Mouse (Mus musculus) liver, embryonic 13.5 days (tissue): ENCODE measurements around the gene Ssh2. TPM values are rescaled to one million over a fixed set of nuclear protein-coding genes. Genes with fewer than 3 reads are reported as not detected.

Experiments
- ATAC-seq: fragments of 200-750 bp; cut with Nextera tagmentation; 2 replicates; pipeline ENCODE4 v1.8.0; 2017; ENCODE audit warnings: low read depth, mild to moderate bottlenecking, moderate number of reproducible peaks, moderate library complexity
- DNase-seq: peaks from one replicate; pipeline ENCODE4 v3.0.0; 2022
- H3K27ac ChIP-seq: fragments of 300-500 bp; sonication (generic); 2 replicates; pipeline ENCODE4 v1.5.1; 2015; ENCODE audit warnings: moderate library complexity, mild to moderate bottlenecking, inconsistent platforms
- H3K27me3 ChIP-seq: fragments of 300-500 bp; sonication (generic); 2 replicates; pipeline ENCODE4 v1.6.1; 2015; ENCODE audit warnings: mild to moderate bottlenecking, inconsistent platforms
- H3K36me3 ChIP-seq: fragments of 300-500 bp; sonication (generic); 2 replicates; pipeline ENCODE4 v1.6.1; 2015; ENCODE audit warnings: mild to moderate bottlenecking, inconsistent platforms
- H3K4me1 ChIP-seq: fragments of 300-500 bp; sonication (generic); replicated peaks from 2 replicates; pipeline ENCODE4 v1.6.1; 2015; ENCODE audit warnings: inconsistent platforms
- H3K4me2 ChIP-seq: fragments of 300-500 bp; sonication (generic); 2 replicates; pipeline ENCODE4 v1.6.1; 2015; ENCODE audit warnings: inconsistent platforms, mild to moderate bottlenecking, moderate library complexity
- H3K4me3 ChIP-seq: fragments of 300-500 bp; sonication (generic); replicated peaks from 2 replicates; pipeline ENCODE4 v1.5.1; 2015; ENCODE audit warnings: mild to moderate bottlenecking, inconsistent platforms
- H3K9ac ChIP-seq: fragments of 300-500 bp; sonication (generic); 2 replicates; pipeline ENCODE4 v1.6.1; 2015; ENCODE audit warnings: mild to moderate bottlenecking, inconsistent platforms
- H3K9me3 ChIP-seq: fragments of 300-500 bp; sonication (generic); replicated peaks from 2 replicates; pipeline ENCODE4 v1.6.1; 2016; ENCODE audit warnings: inconsistent platforms
- WGBS: fragments of 180-500 bp; shearing (Covaris S2); methylation state at CpG from one replicate; pipeline ENCODE4 v1.1.7; 2015; ENCODE audit not compliant: insufficient replicate concordance; 5-methylcytosine and 5-hydroxymethylcytosine counted together
- polyA plus RNA-seq: library from polyadenylated mRNA; unstranded; fragments of >200 nt; fragmentation: Nextera tagmentation; extraction: Ambion mirVana; gene quantifications from 2 replicates; pipeline ENCODE4 v1.2.1, GENCODE M21; 2015

Ssh2 gene
- 3.5 and 4.6 TPM in 2 replicates for polyA plus RNA-seq

GRCm38 (mm10) chr11:77215951-77216760, at the start of gene Ssh2:
Gene Ssh2, plus strand, starts transcription at chr11:77216287.
- Histone ChIP-seq H3K27me3 (no peaks in the 10 kb centered on the region), H3K4me1 (peaks cover 30% of the 10 kb centered on the region), H3K4me3 (peak within 1 kb of the TSS; percentile 86), H3K9ac (peak within 1 kb of the TSS; percentile 94), H3K36me3 (no peaks in the 10 kb centered on the region), H3K27ac (peak within 1 kb of the TSS; percentile 93), H3K4me2 (peak within 1 kb of the TSS; percentile 96), H3K9me3 (no peaks in the 10 kb centered on the region)
- DNase-seq (peak; percentile 75), ATAC-seq (peak; percentile 89)
- under 1% methylated on average over 68 of the region's 82 CpGs for WGBS

DNA sequence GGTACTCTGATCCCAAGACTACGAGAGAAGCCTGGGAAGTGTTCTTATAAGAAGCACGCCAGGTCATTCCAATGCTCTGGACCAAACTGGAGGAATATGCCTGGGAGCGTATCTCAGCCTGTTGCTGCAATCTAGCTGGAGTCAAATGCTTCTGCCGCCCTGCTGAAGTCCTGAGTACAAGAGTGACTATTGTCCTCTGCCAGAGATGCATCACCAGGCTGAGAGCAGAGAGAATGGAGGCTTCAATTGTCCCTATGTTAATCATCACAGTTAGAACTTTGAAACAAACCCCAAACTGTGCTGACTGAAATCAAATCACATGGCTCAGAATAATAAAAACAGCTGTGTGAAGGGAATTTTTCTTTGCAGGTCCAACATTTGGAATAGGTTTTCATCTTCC, 42.4 kb upstream of the Ssh2 start:
- Histone ChIP-seq H3K4me1 (no peaks in the 10 kb centered on the region), H3K9me3 (no peaks in the 10 kb centered on the region), H3K4me2 (no peak overlapping the region), H3K4me3 (no peak overlapping the region), H3K9ac (no peak overlapping the region), H3K27ac (no peak overlapping the region), H3K27me3 (no peaks in the 10 kb centered on the region), H3K36me3 (no peaks in the 10 kb centered on the region)
- no peak for ATAC-seq
- 60% methylated on average over 4 of the region's 4 CpGs for WGBS
- no peak for DNase-seq

GRCm38 (mm10) chr11:77174531-77174930, 41.6 kb upstream of the Ssh2 start:
- Histone ChIP-seq H3K4me2 (no peak overlapping the region), H3K4me3 (no peak overlapping the region), H3K4me1 (no peaks in the 10 kb centered on the region), H3K27ac (no peak overlapping the region), H3K27me3 (no peaks in the 10 kb centered on the region), H3K36me3 (no peaks in the 10 kb centered on the region), H3K9ac (no peak overlapping the region), H3K9me3 (no peaks in the 10 kb centered on the region)
- ATAC-seq (no peak), DNase-seq (no peak)
- WGBS, result 70% methylated on average over 7 of the region's 7 CpGs

- H3K4me2 ChIP-seq, result no peak overlapping the region
- no peaks in the 10 kb centered on the region for H3K9me3 ChIP-seq
- no peaks in the 10 kb centered on the region for H3K27me3 ChIP-seq
- H3K9ac ChIP-seq, result no peak overlapping the region
- DNase-seq (no peak), ATAC-seq (no peak)
- H3K4me3 ChIP-seq, result no peak overlapping the region
- 65% methylated on average over 3 of the region's 3 CpGs for WGBS
- H3K36me3 ChIP-seq, result no peaks in the 10 kb centered on the region
- no peak overlapping the region for H3K27ac ChIP-seq
- no peaks in the 10 kb centered on the region for H3K4me1 ChIP-seq
Measured at GRCm38 (mm10) chr11:77179771-77180170, 36.3 kb upstream of the Ssh2 start.

- Histone ChIP-seq H3K27me3 (no peaks in the 10 kb centered on the region), H3K27ac (no peak overlapping the region), H3K4me2 (no peak overlapping the region), H3K4me1 (no peaks in the 10 kb centered on the region), H3K9me3 (no peaks in the 10 kb centered on the region), H3K4me3 (no peak overlapping the region), H3K36me3 (no peaks in the 10 kb centered on the region), H3K9ac (no peak overlapping the region)
- DNase-seq (no peak), ATAC-seq (no peak)
- WGBS, result 50% methylated on average over 4 of the region's 4 CpGs
Measured at GRCm38 (mm10) chr11:77180886-77181285, 35.2 kb upstream of the Ssh2 start.

- Histone ChIP-seq H3K9me3 (no peaks in the 10 kb centered on the region), H3K36me3 (no peaks in the 10 kb centered on the region), H3K4me3 (no peak overlapping the region), H3K9ac (no peak overlapping the region), H3K27me3 (no peaks in the 10 kb centered on the region), H3K4me2 (no peak overlapping the region), H3K27ac (no peak overlapping the region), H3K4me1 (no peaks in the 10 kb centered on the region)
- no peak for DNase-seq
- ATAC-seq, result no peak
- 50% methylated on average over 5 of the region's 5 CpGs for WGBS
Measured at GRCm38 (mm10) chr11:77181528-77181927, 34.6 kb upstream of the Ssh2 start.

- no peak overlapping the region for H3K4me2 ChIP-seq
- H3K9ac ChIP-seq, result no peak overlapping the region
- no peaks in the 10 kb centered on the region for H3K9me3 ChIP-seq
- no peak overlapping the region for H3K4me3 ChIP-seq
- H3K4me1 ChIP-seq, result no peaks in the 10 kb centered on the region
- ATAC-seq (no peak), DNase-seq (no peak)
- H3K27ac ChIP-seq, result no peak overlapping the region
- no peaks in the 10 kb centered on the region for H3K36me3 ChIP-seq
- 69% methylated on average over 2 of the region's 2 CpGs for WGBS
- H3K27me3 ChIP-seq, result no peaks in the 10 kb centered on the region
Measured at GRCm38 (mm10) chr11:77182041-77182440, 34.0 kb upstream of the Ssh2 start.

- Histone ChIP-seq H3K9me3 (no peaks in the 10 kb centered on the region), H3K4me1 (no peaks in the 10 kb centered on the region), H3K27ac (no peak overlapping the region), H3K4me2 (no peak overlapping the region), H3K4me3 (no peak overlapping the region), H3K27me3 (no peaks in the 10 kb centered on the region), H3K36me3 (no peaks in the 10 kb centered on the region), H3K9ac (no peak overlapping the region)
- ATAC-seq (no peak), DNase-seq (no peak)
- WGBS, result 52% methylated on average over 2 of the region's 2 CpGs
Measured at GRCm38 (mm10) chr11:77182616-77183015, 33.5 kb upstream of the Ssh2 start.

DNA sequence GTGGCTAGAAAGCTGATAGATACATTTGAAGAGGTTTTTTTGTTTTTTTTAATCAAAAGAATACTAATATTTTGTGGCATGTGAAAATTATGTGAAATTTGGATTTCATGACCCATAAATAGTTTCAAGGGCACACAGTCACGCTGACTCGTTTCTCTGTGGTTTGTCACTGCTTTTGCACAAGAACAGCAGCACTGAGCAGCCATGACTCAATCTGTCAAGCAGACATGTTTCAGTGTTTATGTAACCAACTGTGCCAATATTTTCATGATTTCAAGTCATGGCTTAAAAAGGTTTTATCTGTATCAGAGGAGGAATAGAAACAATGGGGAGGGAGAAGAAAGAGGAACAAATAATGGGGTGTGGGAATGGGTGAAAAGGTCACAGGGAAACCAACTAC, 31.2 kb upstream of the Ssh2 start:
- Histone ChIP-seq H3K9me3 (no peaks in the 10 kb centered on the region), H3K9ac (no peak overlapping the region), H3K36me3 (no peaks in the 10 kb centered on the region), H3K4me1 (no peaks in the 10 kb centered on the region), H3K4me2 (no peak overlapping the region), H3K27me3 (no peaks in the 10 kb centered on the region), H3K4me3 (no peak overlapping the region), H3K27ac (no peak overlapping the region)
- no peak for ATAC-seq
- DNase-seq, result no peak
- WGBS, result 43% methylated on average over 2 of the region's 2 CpGs

GRCm38 (mm10) chr11:77188868-77189267, 27.2 kb upstream of the Ssh2 start, which contains the start of gene Efcab5:
Gene Efcab5, minus strand, starts transcription at chr11:77188968.
- Histone ChIP-seq H3K27me3 (no peaks in the 10 kb centered on the region), H3K9ac (no peak within 1 kb of the TSS), H3K9me3 (no peaks in the 10 kb centered on the region), H3K4me3 (no peak within 1 kb of the TSS), H3K36me3 (no peaks in the 10 kb centered on the region), H3K27ac (no peak within 1 kb of the TSS), H3K4me1 (peaks cover 4% of the 10 kb centered on the region; the same call in 1 of the 2 replicates), H3K4me2 (no peak within 1 kb of the TSS)
- ATAC-seq (no peak), DNase-seq (no peak)
- WGBS, result 70% methylated on average over 6 of the region's 6 CpGs

GRCm38 (mm10) chr11:77193410-77193809, 22.7 kb upstream of the Ssh2 start:
- WGBS, result 61% methylated on average over 5 of the region's 5 CpGs
- H3K36me3 ChIP-seq, result no peaks in the 10 kb centered on the region

More at GRCm38 (mm10) chr11:77193410-77193809, 22.7 kb upstream of the Ssh2 start:
- Histone ChIP-seq H3K9me3 (no peaks in the 10 kb centered on the region), H3K27ac (no peak overlapping the region), H3K4me1 (peaks cover 15% of the 10 kb centered on the region), H3K27me3 (no peaks in the 10 kb centered on the region), H3K9ac (no peak overlapping the region), H3K4me3 (no peak overlapping the region), H3K4me2 (no peak overlapping the region)
- no peak for ATAC-seq
- no peak for DNase-seq
